Mouse (Mus musculus): Measurements from ENCODE around the gene B3glct.

Gene B3glct

GRCm38 (mm10) chr5:149751861-149752260 lies 73.8 kb downstream of the B3glct start:
- no peak for DNase-seq

GRCm38 (mm10) chr5:149753073-149753472 lies 75.0 kb downstream of the B3glct start:
- DNase-seq, result no peak

GRCm38 (mm10) chr5:149767116-149767515 lies 89.1 kb downstream of the B3glct start:
- DNase-seq, result no peak

DNA sequence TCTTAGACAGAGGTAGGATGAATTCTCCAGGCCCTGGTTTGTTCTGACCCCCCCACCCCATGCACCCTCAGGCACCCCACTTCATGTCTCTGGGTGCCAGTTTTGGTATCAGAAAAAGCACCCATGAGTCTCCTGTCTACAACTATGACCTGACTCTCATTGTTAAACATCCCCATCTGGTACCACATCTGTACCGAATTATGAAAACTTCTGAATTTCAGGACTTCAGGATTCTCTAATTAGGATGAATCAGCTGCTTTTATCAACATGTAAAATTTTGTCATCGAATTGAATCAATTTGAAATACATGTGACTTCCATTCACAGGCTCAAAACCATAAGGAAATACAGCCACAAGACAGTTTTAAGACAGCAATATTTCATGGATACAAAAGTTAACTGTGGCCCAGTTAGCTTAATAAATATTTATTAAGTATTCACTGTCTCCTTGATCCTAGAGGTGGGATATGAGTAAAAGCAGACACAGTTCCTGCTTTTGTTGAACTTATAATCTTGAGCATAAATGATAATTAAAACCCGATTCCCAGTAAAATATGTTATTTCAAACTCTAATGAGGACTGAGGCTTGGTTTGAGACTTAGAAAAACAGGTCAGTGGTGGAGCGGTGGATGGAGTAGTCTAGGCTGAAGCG lies 89.7 kb downstream of the B3glct start:
- DNase-seq, result no peak

- DNase-seq, result no peak
Observed at GRCm38 (mm10) chr5:149769666-149770065, 91.6 kb downstream of the B3glct start.

- DNase-seq, result no peak
Observed at GRCm38 (mm10) chr5:149776038-149776437, 98.0 kb downstream of the B3glct start.

DNA sequence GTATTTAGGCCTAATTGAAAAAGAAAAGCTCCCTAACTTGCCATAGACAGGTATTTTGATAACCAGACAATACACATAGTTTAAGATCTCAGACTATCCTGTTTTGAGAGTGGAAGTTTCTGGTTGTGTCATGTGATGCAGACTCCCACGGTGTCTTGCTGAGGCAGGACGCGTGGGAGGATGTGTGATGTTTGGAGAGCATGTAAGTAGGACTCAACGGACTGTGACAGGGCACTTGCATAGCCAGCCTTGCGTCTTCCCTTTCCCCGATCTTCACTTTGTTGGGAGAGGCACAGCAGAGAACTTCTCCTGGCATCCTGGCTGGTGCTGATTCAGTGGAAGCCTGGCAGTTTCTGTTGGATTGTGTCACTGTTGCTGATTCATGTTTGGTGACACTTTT lies 101.7 kb downstream of the B3glct start:
- no peak for DNase-seq

GRCm38 (mm10) chr5:149780411-149780810 lies 102.4 kb downstream of the B3glct start:
- no peak for DNase-seq

DNA sequence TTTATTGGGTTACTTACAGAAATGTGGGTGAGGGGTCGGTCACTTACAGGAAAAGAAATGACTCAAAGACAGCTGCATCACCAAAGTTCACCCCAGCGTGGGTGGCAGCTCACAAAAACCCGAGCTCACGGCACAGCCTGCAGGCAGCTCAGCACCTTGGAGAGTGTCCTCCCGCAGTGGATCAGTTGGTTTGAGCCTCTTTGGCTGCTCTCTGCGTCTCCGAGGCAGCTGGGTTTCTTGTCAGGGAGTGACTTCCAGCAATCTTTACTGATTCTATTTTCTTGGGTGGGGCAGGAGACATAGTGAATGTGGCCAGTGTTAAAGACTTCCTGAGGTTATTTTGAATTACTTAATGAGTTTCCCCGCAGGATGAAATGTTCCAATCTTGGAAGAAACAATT lies 112.1 kb downstream of the B3glct start:
- no peak for DNase-seq

- DNase-seq, result no peak
Observed at GRCm38 (mm10) chr5:149810071-149810470, 132.0 kb downstream of the B3glct start.

DNA sequence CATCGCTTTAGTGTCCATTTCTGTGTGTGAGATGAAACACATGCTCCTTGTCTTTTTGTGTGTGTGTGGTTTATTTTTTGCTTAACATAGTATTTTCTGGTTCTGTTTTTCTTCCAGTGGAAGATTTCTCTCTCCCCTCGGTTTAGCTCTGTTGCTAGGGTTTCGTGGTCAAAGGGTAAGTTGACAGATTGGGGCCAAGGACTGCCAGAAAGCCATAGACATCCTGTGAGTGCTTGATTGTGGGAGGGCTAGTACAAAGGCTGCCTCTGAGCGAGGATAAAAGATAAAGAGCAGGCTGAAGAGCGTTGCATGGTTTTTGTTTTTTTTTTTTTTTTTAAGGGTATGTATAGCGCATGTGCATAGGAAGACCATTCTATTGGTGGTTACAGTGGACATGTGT lies 133.8 kb downstream of the B3glct start:
- peak; percentile 30 for DNase-seq
